Mouse (Mus musculus) MEL (cell line): ENCODE data around the gene Tas1r2. TPM values are rescaled to one million over a fixed set of nuclear protein-coding genes. Genes with fewer than 3 reads are reported as not detected.

Experiments
- DNase-seq: peaks from one replicate; pipeline ENCODE4 v3.0.0; 2011; ENCODE audit warnings: low read depth, low spot score
- H3K27ac ChIP-seq: 2 replicates; pipeline ENCODE4 v1.5.1; 2012; ENCODE audit warnings: low read depth, mild to moderate bottlenecking, control low read depth, low read length, moderate library complexity; ENCODE audit not compliant: control insufficient read depth
- H3K27me3 ChIP-seq, 2 experiments: fragments of 150-350 bp in 1 of 2; sonication (generic) in 1 of 2; 2 replicates each; pipeline ENCODE4 v1.6.1; 2012; ENCODE audit warnings: low read length in 2 of 2, mild to moderate bottlenecking in 2 of 2, improper control_type of control experiment in 1 of 2, moderate library complexity in 1 of 2; ENCODE audit not compliant: insufficient read depth in 2 of 2, control insufficient read depth in 1 of 2
- H3K36me3 ChIP-seq, 2 experiments: 2 replicates each; pipeline ENCODE4 v1.6.1; 2012 to 2014; ENCODE audit warnings: low read length in 2 of 2, improper control_type of control experiment in 1 of 2, inconsistent platforms in 1 of 2, mild to moderate bottlenecking in 1 of 2; ENCODE audit not compliant: insufficient read depth in 2 of 2, control insufficient read depth in 1 of 2
- H3K4me1 ChIP-seq, 2 experiments: fragments of 150-350 bp in 1 of 2; sonication (generic) in 1 of 2; 2 replicates each; pipeline ENCODE4 v1.6.1; 2012; ENCODE audit warnings: low read length in 2 of 2, improper control_type of control experiment in 1 of 2, mild to moderate bottlenecking in 1 of 2; ENCODE audit not compliant: insufficient read depth in 2 of 2, control insufficient read depth in 1 of 2
- H3K4me3 ChIP-seq, 2 experiments: fragments of 150-350 bp in 1 of 2; sonication (generic) in 1 of 2; 2 replicates each; pipeline ENCODE4 v1.5.1; 2012; ENCODE audit warnings: low read depth in 2 of 2, low read length in 2 of 2, mild to moderate bottlenecking in 2 of 2, moderate library complexity in 2 of 2, control low read depth in 1 of 2, improper control_type of control experiment in 1 of 2; ENCODE audit not compliant: control insufficient read depth in 1 of 2, insufficient read depth in 1 of 2
- H3K79me2 ChIP-seq: 2 replicates; pipeline ENCODE4 v1.6.1; 2012; ENCODE audit warnings: mild to moderate bottlenecking, low read length, moderate library complexity; ENCODE audit not compliant: control insufficient read depth, poor library complexity, insufficient read depth
- H3K9ac ChIP-seq: 2 replicates; pipeline ENCODE4 v1.6.1; 2012; ENCODE audit warnings: low read depth, mild to moderate bottlenecking, control low read depth, low read length, moderate library complexity; ENCODE audit not compliant: control insufficient read depth, poor library complexity, severe bottlenecking
- H3K9me3 ChIP-seq: fragments of 150-350 bp; sonication (generic); replicated peaks from 2 replicates; pipeline ENCODE4 v1.6.1; 2012; ENCODE audit warnings: mild to moderate bottlenecking, low read length, improper control_type of control experiment, moderate library complexity; ENCODE audit not compliant: insufficient read depth
- GABPA ChIP-seq: IDR thresholded peaks from 2 replicates; pipeline ENCODE4 v1.6.1; 2012; ENCODE audit warnings: low read depth, mild to moderate bottlenecking, inconsistent platforms, low read length, improper control_type of control experiment, moderate library complexity
- JUND ChIP-seq: IDR thresholded peaks from 2 replicates; pipeline ENCODE4 v1.6.1; 2011; ENCODE audit warnings: low read depth, mild to moderate bottlenecking, improper control_type of control experiment, low read length
- KAT2A ChIP-seq: conservative IDR thresholded peaks from 2 replicates; pipeline ENCODE4 v1.6.1; 2012; ENCODE audit warnings: low read depth, low read length, improper control_type of control experiment, inconsistent platforms
- MAFK ChIP-seq: IDR thresholded peaks from 2 replicates; pipeline ENCODE4 v1.6.1; 2011; ENCODE audit warnings: low read depth, mild to moderate bottlenecking, low read length, improper control_type of control experiment, borderline replicate concordance
- MAX ChIP-seq: IDR thresholded peaks from 2 replicates; pipeline ENCODE4 v1.6.1; 2011; ENCODE audit warnings: low read length, improper control_type of control experiment
- MAZ ChIP-seq: IDR thresholded peaks from 2 replicates; pipeline ENCODE4 v1.6.1; 2012; ENCODE audit warnings: low read depth, mild to moderate bottlenecking, inconsistent platforms, low read length, improper control_type of control experiment
- MEF2A ChIP-seq: IDR thresholded peaks from 2 replicates; pipeline ENCODE4 v1.6.1; 2014; ENCODE audit warnings: low read depth, mild to moderate bottlenecking, inconsistent platforms, low read length, improper control_type of control experiment; ENCODE audit not compliant: poor library complexity, insufficient replicate concordance, severe bottlenecking; ENCODE audit errors: extremely low read depth
- MXI1 ChIP-seq: IDR thresholded peaks from 2 replicates; pipeline ENCODE4 v1.6.1; 2011; ENCODE audit warnings: mild to moderate bottlenecking, low read depth, low read length, improper control_type of control experiment
- NRF1 ChIP-seq: IDR thresholded peaks from 2 replicates; pipeline ENCODE4 v1.6.1; 2014; ENCODE audit warnings: low read depth, mild to moderate bottlenecking, inconsistent platforms, low read length, improper control_type of control experiment, moderate library complexity; ENCODE audit not compliant: poor library complexity, insufficient read depth, severe bottlenecking
- POLR2A ChIP-seq, 2 experiments: IDR thresholded peaks; 2 replicates each; pipeline ENCODE4 v1.6.1; 2011 to 2012; ENCODE audit warnings: low read length in 2 of 2, mild to moderate bottlenecking in 2 of 2, control low read depth in 1 of 2, improper control_type of control experiment in 1 of 2, low read depth in 1 of 2, moderate library complexity in 1 of 2; ENCODE audit not compliant: control insufficient read depth in 1 of 2, insufficient read depth in 1 of 2, poor library complexity in 1 of 2
- POLR2AphosphoS2 ChIP-seq: IDR thresholded peaks from 2 replicates; pipeline ENCODE4 v1.6.1; 2011; ENCODE audit warnings: low read length, improper control_type of control experiment
- POLR2AphosphoS5 ChIP-seq: IDR thresholded peaks from 2 replicates; pipeline ENCODE4 v1.6.1; 2012; ENCODE audit warnings: low read depth, borderline replicate concordance, mild to moderate bottlenecking, inconsistent platforms, low read length, moderate library complexity, mixed read lengths
- RAD21 ChIP-seq: IDR thresholded peaks from 2 replicates; pipeline ENCODE4 v1.6.1; 2011; ENCODE audit warnings: mild to moderate bottlenecking, low read depth, low read length, improper control_type of control experiment
- RCOR1 ChIP-seq: IDR thresholded peaks from 2 replicates; pipeline ENCODE4 v1.6.1; 2012; ENCODE audit warnings: low read depth, mild to moderate bottlenecking, inconsistent platforms, low read length, improper control_type of control experiment
- SIN3A ChIP-seq: IDR thresholded peaks from 2 replicates; pipeline ENCODE4 v1.6.1; 2012; ENCODE audit warnings: low read length, improper control_type of control experiment, inconsistent platforms
- SMC3 ChIP-seq: IDR thresholded peaks from 2 replicates; pipeline ENCODE4 v1.6.1; 2011; ENCODE audit warnings: low read depth, low read length, improper control_type of control experiment
- TAL1 ChIP-seq: IDR thresholded peaks from 2 replicates; pipeline ENCODE4 v1.6.1; 2012; ENCODE audit warnings: mild to moderate bottlenecking, inconsistent platforms, low read length, moderate library complexity, mixed read lengths
- TBP ChIP-seq: IDR thresholded peaks from 2 replicates; pipeline ENCODE4 v1.8.0; 2011; ENCODE audit warnings: low read depth, low read length, improper control_type of control experiment
- USF1 ChIP-seq: IDR thresholded peaks from 2 replicates; pipeline ENCODE4 v1.6.1; 2014; ENCODE audit warnings: low read depth, mild to moderate bottlenecking, inconsistent platforms, low read length, improper control_type of control experiment, moderate library complexity
- USF2 ChIP-seq, 2 experiments: IDR thresholded peaks; 2 replicates each; pipeline ENCODE4 v1.6.1; 2011 to 2012; ENCODE audit warnings: improper control_type of control experiment in 2 of 2, low read length in 2 of 2, borderline replicate concordance in 1 of 2, inconsistent platforms in 1 of 2, low read depth in 1 of 2, mild to moderate bottlenecking in 1 of 2; ENCODE audit not compliant: insufficient read depth in 1 of 2
- ZNF384 ChIP-seq: IDR thresholded peaks from 2 replicates; pipeline ENCODE4 v1.6.1; 2012; ENCODE audit warnings: low read depth, mild to moderate bottlenecking, inconsistent platforms, low read length, improper control_type of control experiment
- polyA plus RNA-seq, 2 experiments: library from polyadenylated mRNA; stranded (reverse) in 1 of 2; unstranded in 1 of 2; fragments of >175 nt in 1 of 2; fragments of >200 nt in 1 of 2; gene quantifications; 2 replicates each; pipeline versions ENCODE4 v1.2.1 to v1.2.4; 2012; ENCODE audit warnings: low replicate concordance in 2 of 2, low read depth in 1 of 2; ENCODE audit not compliant: insufficient read length in 2 of 2, insufficient read depth in 1 of 2, missing spikeins in 1 of 2
- total RNA-seq: library from RNA; depleted of rRNA; stranded (reverse); fragments of 300-350 nt; gene quantifications from 2 replicates; pipeline ENCODE4 v1.2.3, GENCODE M21; 2012

Tas1r2 gene
- total and polyA plus RNA-seq, 3 experiments, result not detected

GRCm38 (mm10) chr4:139606732-139607131 lies 46.6 kb upstream of the Tas1r2 start:
- Histone ChIP-seq H3K4me1 (no peaks in the 10 kb centered on the region), H3K9ac (no peak overlapping the region), H3K9me3 (no peaks in the 10 kb centered on the region), H3K36me3 (no peaks in the 10 kb centered on the region), H3K79me2 (no peaks in the 10 kb centered on the region), H3K4me3 (no peak overlapping the region), H3K27me3 (no peaks in the 10 kb centered on the region), H3K27ac (no peak overlapping the region)
- DNase-seq, result no peak
- TF ChIP-seq TAL1, result no peak
- no peak for TF ChIP-seq USF1
- TF ChIP-seq JUND, result no peak
- no peak for TF ChIP-seq SMC3
- no peak for TF ChIP-seq USF2 (IDR thresholded peaks at IDR 0.05; ENCODE audit: borderline replicate concordance in 1 of 2, insufficient read depth in 1 of 2, low read depth in 1 of 2, low read length in 2 of 2)
- no peak for TF ChIP-seq TBP
- no peak for TF ChIP-seq KAT2A
- no peak for TF ChIP-seq MAFK
- no peak for TF ChIP-seq POLR2AphosphoS5
- TF ChIP-seq SIN3A, result no peak
- TF ChIP-seq RCOR1, result no peak

- H3K4me1 ChIP-seq, result no peaks in the 10 kb centered on the region
- H3K9ac ChIP-seq, result no peak overlapping the region
- no peaks in the 10 kb centered on the region for H3K27me3 ChIP-seq
- no peak for DNase-seq
- no peaks in the 10 kb centered on the region for H3K9me3 ChIP-seq
- H3K4me3 ChIP-seq, result no peak overlapping the region
- no peaks in the 10 kb centered on the region for H3K79me2 ChIP-seq
- TF ChIP-seq MAZ (no peak), MAFK (no peak), NRF1 (no peak), POLR2A (IDR thresholded peaks at IDR 0.05; ENCODE audit: control insufficient read depth in 1 of 2, insufficient read depth in 1 of 2, low read depth in 1 of 2, low read length in 2 of 2, poor library complexity in 1 of 2) (no peak), MAX (no peak), SMC3 (no peak), MEF2A (no peak), ZNF384 (no peak), MXI1 (no peak), USF1 (no peak), RAD21 (no peak), GABPA (no peak), POLR2AphosphoS2 (no peak)
- TF ChIP-seq, all 39 proteins: peak for 0
- Histone ChIP-seq H3K27ac (no peak overlapping the region), H3K36me3 (no peaks in the 10 kb centered on the region)
Measured at GRCm38 (mm10) chr4:139608975-139609374, 44.4 kb upstream of the Tas1r2 start.
